Mouse (Mus musculus): Measurements from ENCODE around the gene Rdh16f1. TPM values are rescaled to one million over a fixed set of nuclear protein-coding genes. Genes with fewer than 3 reads are reported as not detected.

Rdh16f1 gene
- not detected in 2 replicates for total RNA-seq (2017)

DNA sequence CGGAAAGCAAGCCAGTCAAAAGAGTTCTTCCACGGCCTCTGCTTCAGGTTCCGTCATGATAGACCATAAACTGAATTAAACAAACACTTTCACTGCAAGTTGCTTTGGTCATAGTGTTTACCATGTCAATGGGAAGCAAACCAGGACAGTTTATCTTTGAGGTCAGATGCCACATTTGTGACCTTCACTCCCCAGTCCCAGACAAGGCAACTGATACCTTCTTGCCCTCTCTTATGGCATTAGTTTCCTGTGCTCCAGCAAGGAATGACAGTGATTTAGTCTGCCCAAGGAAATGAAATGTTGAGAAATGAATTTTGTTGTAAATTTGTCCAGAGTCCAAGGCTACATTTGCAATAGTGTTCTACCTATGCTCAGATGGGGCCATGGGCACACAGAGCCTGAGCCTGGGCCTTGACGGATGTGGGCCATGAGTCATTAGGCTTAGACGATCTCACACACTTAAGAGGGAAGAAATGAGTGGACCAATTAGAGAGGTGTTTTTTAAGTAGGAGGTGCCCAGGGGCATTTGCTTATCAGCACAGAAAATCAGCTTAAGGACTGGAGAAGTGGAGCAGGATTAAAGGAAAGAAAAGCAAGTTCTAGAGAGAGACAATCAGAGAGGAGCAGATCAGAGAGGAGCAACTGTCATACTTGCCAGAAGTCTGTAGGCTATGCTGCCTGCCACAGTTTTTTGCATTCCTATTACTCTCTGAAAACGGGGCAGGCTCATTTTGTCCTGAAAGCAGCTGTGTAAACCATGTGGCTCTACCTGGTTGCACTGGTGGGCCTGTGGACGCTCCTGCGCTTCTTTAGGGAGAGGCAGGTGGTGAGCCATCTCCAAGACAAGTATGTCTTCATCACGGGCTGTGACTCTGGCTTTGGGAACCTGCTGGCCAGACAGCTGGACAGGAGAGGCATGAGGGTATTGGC lies at the start of gene Rdh16f1, which contains the start of gene Rdh1:
TSS of gene Rdh16f1 (plus strand) at position 607 of the 930 bp plus-strand sequence.
TSS of gene Rdh1 (plus strand) at position 541 of the 930 bp plus-strand sequence.
- ATAC-seq (replicated peaks in 1 of 2; ENCODE audit: insufficient read depth in 1 of 2, low FRiP score in 2 of 2, low TSS enrichment in 1 of 2, low read depth in 1 of 2, poor library complexity in 2 of 2, severe bottlenecking in 2 of 2): no peak

DNA sequence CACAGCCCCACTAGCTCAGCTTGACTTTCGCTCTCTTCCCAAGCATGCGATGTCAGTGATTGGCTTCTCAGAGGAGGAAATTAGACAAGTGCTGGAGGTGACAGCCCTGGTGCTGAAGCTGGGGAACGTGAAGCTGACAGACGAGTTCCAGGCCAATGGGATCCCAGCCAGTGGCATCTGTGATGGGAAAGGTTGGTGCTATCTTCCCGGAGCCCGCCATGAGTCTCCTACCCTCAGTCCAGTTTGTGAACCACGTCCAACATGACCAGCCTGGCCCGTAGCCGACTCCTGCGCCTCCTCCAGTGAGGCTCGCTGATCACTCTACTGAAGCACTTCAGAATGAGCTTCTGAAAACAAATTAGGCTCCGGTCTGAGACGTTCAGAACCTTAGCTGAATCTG lies 49.3 kb upstream of the Rdh16f1 start:
- no peak for ATAC-seq (replicated peaks in 1 of 2; ENCODE audit: insufficient read depth in 1 of 2, low FRiP score in 2 of 2, low TSS enrichment in 1 of 2, low read depth in 1 of 2, poor library complexity in 2 of 2, severe bottlenecking in 2 of 2)

DNA sequence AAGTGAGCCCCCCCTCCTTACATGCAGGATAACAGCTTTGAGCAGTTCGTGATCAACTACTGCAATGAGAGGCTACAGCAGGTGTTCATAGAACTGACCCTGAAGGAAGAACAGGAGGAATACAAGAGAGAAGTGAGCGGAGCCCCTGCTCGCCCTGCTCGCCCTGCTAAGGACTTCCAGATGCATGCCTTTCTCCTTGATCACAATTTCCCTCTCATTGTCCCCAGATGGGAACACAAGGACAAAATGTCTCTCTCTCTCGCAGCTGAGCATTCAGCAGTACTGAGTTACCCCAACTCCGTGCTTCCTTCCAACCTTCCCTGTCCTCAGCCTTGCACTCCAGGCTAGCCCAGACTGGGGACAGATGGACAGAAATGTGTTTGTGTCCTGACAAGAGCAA lies 46.9 kb upstream of the Rdh16f1 start:
- ATAC-seq (replicated peaks in 1 of 2; ENCODE audit: insufficient read depth in 1 of 2, low FRiP score in 2 of 2, low TSS enrichment in 1 of 2, low read depth in 1 of 2, poor library complexity in 2 of 2, severe bottlenecking in 2 of 2): no peak

DNA sequence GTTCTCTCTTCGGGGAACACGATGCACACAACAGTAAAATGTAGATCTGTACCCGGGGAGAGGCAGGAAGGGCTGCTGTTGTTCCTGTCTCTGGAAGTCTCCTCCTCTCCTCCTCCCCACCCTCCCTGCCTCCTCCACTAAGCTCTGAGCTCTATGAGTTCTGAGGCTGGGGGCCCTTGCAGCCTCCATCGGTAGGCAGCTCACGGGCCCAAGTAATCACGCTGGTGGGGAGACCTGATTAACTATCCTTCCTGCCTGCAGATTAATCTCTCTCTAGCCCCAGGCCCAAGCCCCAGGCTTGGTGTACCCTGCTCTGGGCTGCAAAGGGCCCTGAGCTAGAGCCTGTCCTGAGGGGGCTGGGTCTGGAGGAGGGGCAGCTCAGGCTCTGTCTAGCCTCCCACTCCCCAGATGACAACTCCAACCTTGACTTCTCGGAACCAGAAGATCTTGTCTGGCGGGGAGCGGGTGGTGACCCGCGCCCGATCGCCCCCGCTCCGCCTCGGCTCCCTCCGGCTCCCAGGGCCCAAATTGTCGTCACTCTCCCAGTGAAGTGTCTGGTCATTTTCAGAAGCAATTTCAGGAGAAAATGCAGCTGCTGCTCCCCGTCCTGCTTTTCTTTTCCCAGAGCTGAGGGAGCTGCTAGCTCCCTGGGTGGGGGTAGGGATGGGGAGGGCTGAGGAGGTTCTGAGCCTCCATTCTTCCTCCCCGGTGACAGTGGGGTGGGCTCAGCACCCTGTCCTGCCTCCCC lies 37.7 kb upstream of the Rdh16f1 start:
- ATAC-seq (replicated peaks in 1 of 2; ENCODE audit: insufficient read depth in 1 of 2, low FRiP score in 2 of 2, low TSS enrichment in 1 of 2, low read depth in 1 of 2, poor library complexity in 2 of 2, severe bottlenecking in 2 of 2): no peak

DNA sequence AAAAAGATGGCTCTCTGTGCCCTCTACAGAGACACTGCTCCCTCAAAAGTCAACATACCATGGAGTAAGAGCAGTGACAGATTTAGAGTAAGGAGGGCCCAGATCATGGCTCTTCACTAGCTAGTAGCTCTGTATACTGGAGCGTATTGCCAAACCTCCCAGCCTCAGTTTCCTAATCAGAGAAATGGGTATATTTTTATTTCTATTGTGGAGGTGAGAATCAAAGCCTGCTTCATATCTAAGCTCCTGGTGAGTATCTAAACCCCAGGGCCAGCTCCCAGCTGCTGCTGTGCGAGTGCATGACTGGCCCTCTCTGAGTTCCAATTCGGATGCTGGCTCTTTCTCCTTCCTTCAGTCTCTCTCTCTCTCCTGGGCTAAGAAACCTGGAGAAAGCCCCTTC lies 35.4 kb upstream of the Rdh16f1 start, which contains the start of gene Tac2:
TSS of gene Tac2 (plus strand) at position 301 of the 400 bp plus-strand sequence.
- ATAC-seq (replicated peaks in 1 of 2; ENCODE audit: insufficient read depth in 1 of 2, low FRiP score in 2 of 2, low TSS enrichment in 1 of 2, low read depth in 1 of 2, poor library complexity in 2 of 2, severe bottlenecking in 2 of 2): no peak

- ATAC-seq (replicated peaks in 1 of 2; ENCODE audit: insufficient read depth in 1 of 2, low FRiP score in 2 of 2, low TSS enrichment in 1 of 2, low read depth in 1 of 2, poor library complexity in 2 of 2, severe bottlenecking in 2 of 2): no peak
Observed at GRCm38 (mm10) chr10:127725136-127725535, 34.5 kb upstream of the Rdh16f1 start.

DNA sequence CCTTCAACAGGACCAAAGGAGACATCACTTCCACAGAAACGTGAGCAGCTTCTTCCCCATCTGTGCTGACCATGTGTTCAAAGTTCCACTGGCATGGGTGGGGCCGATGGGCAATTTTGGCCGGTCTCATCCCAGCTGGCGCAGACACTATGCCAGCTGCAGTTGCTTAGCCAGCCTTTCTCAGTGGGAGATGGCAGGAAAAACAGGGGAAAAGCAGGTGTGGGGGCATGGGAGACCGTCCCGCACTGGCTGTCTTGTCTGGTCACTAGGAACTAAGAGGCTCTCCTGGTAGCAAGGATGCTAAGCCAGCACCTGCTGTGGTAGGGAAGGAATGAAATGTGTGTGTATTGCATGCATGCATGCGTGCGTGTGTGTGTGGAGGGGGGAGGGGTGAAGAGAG lies 31.1 kb upstream of the Rdh16f1 start:
- ATAC-seq (replicated peaks in 1 of 2; ENCODE audit: insufficient read depth in 1 of 2, low FRiP score in 2 of 2, low TSS enrichment in 1 of 2, low read depth in 1 of 2, poor library complexity in 2 of 2, severe bottlenecking in 2 of 2): no peak

- peak in 1 of 2 experiments; percentile 4; a peak in 1 of 4 replicates for ATAC-seq (replicated peaks in 1 of 2; ENCODE audit: insufficient read depth in 1 of 2, low FRiP score in 2 of 2, low TSS enrichment in 1 of 2, low read depth in 1 of 2, poor library complexity in 2 of 2, severe bottlenecking in 2 of 2)
Observed at GRCm38 (mm10) chr10:127730285-127730932, 29.2 kb upstream of the Rdh16f1 start.

GRCm38 (mm10) chr10:127730933-127731310 lies 28.7 kb upstream of the Rdh16f1 start:
- ATAC-seq (replicated peaks in 1 of 2; ENCODE audit: insufficient read depth in 1 of 2, low FRiP score in 2 of 2, low TSS enrichment in 1 of 2, low read depth in 1 of 2, poor library complexity in 2 of 2, severe bottlenecking in 2 of 2): no peak

DNA sequence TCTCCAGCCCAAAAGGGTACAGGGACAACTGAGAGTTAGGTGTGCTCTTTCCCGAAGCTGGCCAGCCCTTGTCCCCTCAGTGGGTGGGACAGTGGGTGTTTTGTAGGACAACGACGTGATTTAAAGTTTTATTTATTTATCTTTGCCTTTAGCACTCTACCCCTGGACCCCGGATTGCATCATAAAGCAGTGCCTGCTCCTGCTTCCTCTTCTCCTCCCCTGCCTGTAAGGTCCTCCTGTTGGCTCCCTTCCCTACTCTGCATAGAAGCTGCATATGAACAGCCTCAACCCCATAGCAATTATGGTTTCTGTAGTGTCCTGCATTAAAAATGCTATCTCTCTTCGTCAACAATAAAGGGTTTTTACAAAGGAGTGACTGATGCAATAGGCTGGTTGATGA lies 28.2 kb upstream of the Rdh16f1 start:
- ATAC-seq (replicated peaks in 1 of 2; ENCODE audit: insufficient read depth in 1 of 2, low FRiP score in 2 of 2, low TSS enrichment in 1 of 2, low read depth in 1 of 2, poor library complexity in 2 of 2, severe bottlenecking in 2 of 2): no peak

DNA sequence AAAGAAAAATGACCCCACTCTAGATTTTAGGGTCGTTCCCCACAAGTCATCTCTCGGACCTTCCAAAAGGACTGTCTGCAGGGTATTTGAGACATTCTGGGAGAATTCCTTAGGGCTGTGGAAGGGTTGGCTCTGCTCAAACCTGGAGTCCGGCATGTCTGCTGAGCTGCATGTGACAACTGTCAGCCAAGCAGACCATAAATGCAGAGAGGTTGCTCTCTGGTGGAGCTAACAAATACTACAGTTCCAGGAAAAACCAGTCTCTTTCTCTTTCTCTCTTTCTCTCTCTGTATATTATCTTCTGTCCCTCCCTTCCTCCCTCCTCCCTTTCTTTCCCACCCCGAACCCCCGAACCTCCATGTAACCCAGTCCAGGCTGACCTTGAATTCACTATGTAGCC lies 25.2 kb upstream of the Rdh16f1 start:
- ATAC-seq (replicated peaks in 1 of 2; ENCODE audit: insufficient read depth in 1 of 2, low FRiP score in 2 of 2, low TSS enrichment in 1 of 2, low read depth in 1 of 2, poor library complexity in 2 of 2, severe bottlenecking in 2 of 2): no peak

DNA sequence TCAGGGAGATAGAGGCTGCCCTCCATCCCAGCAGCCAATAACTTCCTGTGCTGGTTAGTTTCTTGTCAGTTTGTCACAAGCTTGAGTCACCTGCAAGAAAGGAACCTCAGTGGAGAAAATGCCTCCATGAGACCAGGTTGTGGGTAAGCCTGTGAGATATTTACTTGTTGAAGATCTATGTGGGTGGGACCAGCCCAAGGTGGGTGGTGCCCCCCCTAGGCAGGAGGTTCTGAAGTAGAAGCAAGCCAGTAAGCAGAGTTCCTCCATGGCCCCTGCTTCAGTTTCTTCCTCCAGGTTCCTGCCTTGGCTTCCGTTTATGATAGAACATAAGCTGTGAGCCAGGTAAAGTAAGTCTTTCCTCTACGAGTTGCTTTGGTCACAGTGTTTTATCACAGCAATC lies 23.3 kb upstream of the Rdh16f1 start:
- ATAC-seq (replicated peaks in 1 of 2; ENCODE audit: insufficient read depth in 1 of 2, low FRiP score in 2 of 2, low TSS enrichment in 1 of 2, low read depth in 1 of 2, poor library complexity in 2 of 2, severe bottlenecking in 2 of 2): no peak

- ATAC-seq (replicated peaks in 1 of 2; ENCODE audit: insufficient read depth in 1 of 2, low FRiP score in 2 of 2, low TSS enrichment in 1 of 2, low read depth in 1 of 2, poor library complexity in 2 of 2, severe bottlenecking in 2 of 2): peak; percentile 69 to 71
Observed at GRCm38 (mm10) chr10:127736916-127737315, 22.7 kb upstream of the Rdh16f1 start.

DNA sequence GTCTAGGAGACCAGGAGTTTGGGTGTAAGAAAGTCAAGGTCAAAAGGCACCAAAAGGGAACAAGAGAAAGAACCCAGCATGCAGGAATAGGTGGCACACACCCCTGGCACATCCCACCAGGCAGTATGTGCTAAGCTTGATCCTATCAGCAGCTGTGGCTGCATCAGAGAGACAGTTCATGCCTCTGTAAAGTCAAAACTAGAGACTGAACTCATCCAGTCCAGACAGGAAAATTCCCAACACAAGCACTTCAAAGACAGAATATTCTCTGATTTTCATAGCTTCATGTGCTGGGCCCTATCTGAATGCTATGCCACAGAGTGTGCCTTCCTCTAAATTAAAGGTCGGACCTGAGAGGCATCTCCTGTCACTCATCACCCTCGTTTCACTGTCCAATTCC lies 22.0 kb upstream of the Rdh16f1 start:
- ATAC-seq (replicated peaks in 1 of 2; ENCODE audit: insufficient read depth in 1 of 2, low FRiP score in 2 of 2, low TSS enrichment in 1 of 2, low read depth in 1 of 2, poor library complexity in 2 of 2, severe bottlenecking in 2 of 2): 0 out of 4 replicates have a peak, but pooled peaks of 1 of the 2 experiments have one; percentile 1

- ATAC-seq (replicated peaks in 1 of 2; ENCODE audit: insufficient read depth in 1 of 2, low FRiP score in 2 of 2, low TSS enrichment in 1 of 2, low read depth in 1 of 2, poor library complexity in 2 of 2, severe bottlenecking in 2 of 2): no peak
Observed at GRCm38 (mm10) chr10:127738151-127738882, 21.3 kb upstream of the Rdh16f1 start.

- peak; percentile 50 to 59; a peak in 3 of 4 replicates for ATAC-seq (replicated peaks in 1 of 2; ENCODE audit: insufficient read depth in 1 of 2, low FRiP score in 2 of 2, low TSS enrichment in 1 of 2, low read depth in 1 of 2, poor library complexity in 2 of 2, severe bottlenecking in 2 of 2)
Observed at GRCm38 (mm10) chr10:127739083-127739660, 20.4 kb upstream of the Rdh16f1 start, which contains the start of gene Zbtb39. Gene Zbtb39, plus strand, starts transcription at chr10:127739538.

Measured in hematopoietic stem cell, adult 5-6 weeks (primary cell).